Mouse (Mus musculus): ENCODE results near the gene Dpp8.

DNA sequence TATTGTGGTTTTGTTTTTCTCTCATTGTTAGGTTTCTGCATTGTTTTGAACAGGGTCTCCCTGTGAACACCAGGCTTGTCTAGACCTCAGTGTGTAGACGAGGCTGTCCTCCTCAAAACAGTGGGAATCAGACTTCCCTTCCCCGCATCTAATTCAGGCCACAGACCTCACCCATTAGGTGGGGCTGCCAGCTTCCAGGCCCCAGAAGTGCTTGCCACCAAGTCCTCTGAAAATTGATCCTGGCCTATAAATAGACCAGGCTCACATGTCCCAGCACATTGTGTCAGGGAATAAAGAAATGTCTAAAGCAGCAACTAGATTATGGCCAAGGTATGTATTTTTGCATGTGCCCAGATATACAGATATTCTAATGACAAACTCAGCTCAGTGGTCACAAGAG is 83.7 kb downstream of the Dpp8 start:
- TF ChIP-seq POLR2A (IDR thresholded peaks at IDR 0.05; ENCODE audit: insufficient read depth, low read depth, low read length) (no peak), CTCF (IDR thresholded peaks at IDR 0.05; ENCODE audit: insufficient read depth, low read depth, low read length) (no peak)

All from olfactory bulb, adult 2 months (tissue).